Mouse (Mus musculus) limb, embryonic 13.5 days (tissue): Measurements from ENCODE around the gene Dnm2. TPM values are rescaled to one million over a fixed set of nuclear protein-coding genes. Genes with fewer than 3 reads are reported as not detected.

Source experiments
- ATAC-seq: fragments of 200-750 bp; cut with Nextera tagmentation; 2 replicates; pipeline ENCODE4 v1.8.0; 2017; ENCODE audit warnings: low read depth, moderate number of reproducible peaks, moderate TSS enrichment; ENCODE audit not compliant: low FRiP score
- H3K27ac ChIP-seq: fragments of 300-500 bp; sonication (generic); 2 replicates; pipeline ENCODE4 v1.5.1; 2015; ENCODE audit warnings: inconsistent platforms, mild to moderate bottlenecking, moderate library complexity
- H3K27me3 ChIP-seq: fragments of 300-500 bp; sonication (generic); 2 replicates; pipeline ENCODE4 v1.6.1; 2015; ENCODE audit warnings: mild to moderate bottlenecking, inconsistent platforms
- H3K36me3 ChIP-seq: fragments of 300-500 bp; sonication (generic); 2 replicates; pipeline ENCODE4 v1.6.1; 2015; ENCODE audit warnings: inconsistent platforms, mild to moderate bottlenecking, moderate library complexity
- H3K4me1 ChIP-seq: fragments of 300-500 bp; sonication (generic); 2 replicates; pipeline ENCODE4 v1.6.1; 2015; ENCODE audit warnings: inconsistent platforms
- H3K4me2 ChIP-seq: fragments of 300-500 bp; sonication (generic); replicated peaks from 2 replicates; pipeline ENCODE4 v1.6.1; 2015; ENCODE audit warnings: inconsistent platforms, mild to moderate bottlenecking, moderate library complexity
- H3K4me3 ChIP-seq: fragments of 300-500 bp; sonication (generic); 2 replicates; pipeline ENCODE4 v1.5.1; 2015; ENCODE audit warnings: moderate library complexity, mild to moderate bottlenecking, inconsistent platforms
- H3K9ac ChIP-seq: fragments of 300-500 bp; sonication (generic); 2 replicates; pipeline ENCODE4 v1.6.1; 2015; ENCODE audit warnings: mild to moderate bottlenecking, inconsistent platforms
- H3K9me3 ChIP-seq: fragments of 300-500 bp; sonication (generic); 2 replicates; pipeline ENCODE4 v1.6.1; 2016; ENCODE audit warnings: inconsistent platforms
- WGBS: fragments of 180-500 bp; shearing (Covaris S2); methylation state at CpG from one replicate; pipeline ENCODE4 v1.1.7; 2015; 5-methylcytosine and 5-hydroxymethylcytosine counted together
- polyA plus RNA-seq: library from polyadenylated mRNA; unstranded; fragments of >200 nt; fragmentation: Nextera tagmentation; extraction: Ambion mirVana; gene quantifications from 2 replicates; pipeline ENCODE4 v1.2.1, GENCODE M21; 2015

The Dnm2 gene
- polyA plus RNA-seq, 1 experiment from 2014 or later: 77.0 TPM

GRCm38 (mm10) chr9:21449710-21450109 is 25.0 kb downstream of the Dnm2 start:
- peaks cover 19% of the 10 kb centered on the region for H3K36me3 ChIP-seq
- ATAC-seq: no peak
- no peaks in the 10 kb centered on the region for H3K27me3 ChIP-seq
- H3K9me3 ChIP-seq: no peaks in the 10 kb centered on the region
- no peak overlapping the region for H3K4me2 ChIP-seq
- H3K4me3 ChIP-seq: no peak overlapping the region
- H3K27ac ChIP-seq: no peak overlapping the region
- 0 out of 2 replicates have a peak, but pooled peaks cover 7% of the 10 kb centered on the region for H3K4me1 ChIP-seq
- no peak overlapping the region for H3K9ac ChIP-seq
- 80% methylated on average over 2 of the region's 2 CpGs for WGBS

DNA sequence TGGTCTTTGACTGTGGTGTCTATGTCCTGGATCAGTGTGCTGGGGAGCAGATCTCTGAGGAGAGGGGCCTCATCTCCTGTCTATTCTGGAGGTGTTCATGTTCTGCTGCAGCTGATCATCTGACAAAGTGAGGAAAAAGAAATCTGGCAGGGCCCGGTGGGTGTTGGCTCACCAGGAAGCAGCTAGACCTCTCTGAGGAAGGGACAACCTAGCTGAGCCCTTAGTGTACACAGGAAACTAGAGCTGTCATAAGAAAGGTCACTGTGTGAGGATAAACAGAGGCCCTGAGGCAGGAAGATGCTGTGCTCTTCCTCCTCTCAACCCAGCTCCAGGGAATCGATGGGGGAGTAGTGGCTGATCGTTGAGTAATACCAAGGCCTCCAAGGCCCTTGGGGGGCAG is 25.6 kb downstream of the Dnm2 start:
- no peak overlapping the region for H3K27ac ChIP-seq
- H3K4me3 ChIP-seq: no peak overlapping the region
- ATAC-seq: no peak
- no peak overlapping the region for H3K9ac ChIP-seq
- no peaks in the 10 kb centered on the region for H3K27me3 ChIP-seq
- H3K4me2 ChIP-seq: no peak overlapping the region
- 90% methylated on average over 3 of the region's 3 CpGs for WGBS
- H3K4me1 ChIP-seq: 0 out of 2 replicates have a peak, but pooled peaks cover 7% of the 10 kb centered on the region
- peaks cover 13% of the 10 kb centered on the region for H3K36me3 ChIP-seq
- no peaks in the 10 kb centered on the region for H3K9me3 ChIP-seq

DNA sequence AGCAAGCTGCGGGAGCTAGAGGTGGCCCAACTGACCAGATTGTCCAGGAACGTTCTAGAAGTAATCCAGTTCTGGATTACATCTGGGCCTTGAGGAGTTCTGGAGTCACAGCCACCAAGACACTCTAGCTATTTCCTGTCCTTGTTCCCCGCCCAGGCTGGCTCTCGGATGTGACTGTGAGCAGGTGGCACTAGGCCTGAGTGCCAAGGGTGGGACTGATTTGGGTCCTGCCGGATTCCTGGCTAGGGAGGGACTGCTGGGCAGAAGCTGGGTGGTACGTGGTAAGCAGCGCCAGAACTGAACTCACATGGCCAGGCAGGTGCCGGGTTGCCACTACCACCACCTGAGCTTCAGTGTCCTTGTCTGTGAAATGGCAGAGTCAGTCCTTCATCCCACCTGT is 26.7 kb downstream of the Dnm2 start:
- Histone ChIP-seq H3K27ac (no peak overlapping the region), H3K9ac (no peak overlapping the region), H3K4me2 (no peak overlapping the region), H3K4me3 (no peak overlapping the region), H3K27me3 (no peaks in the 10 kb centered on the region), H3K4me1 (0 out of 2 replicates have a peak, but pooled peaks cover 7% of the 10 kb centered on the region), H3K9me3 (no peaks in the 10 kb centered on the region), H3K36me3 (peaks cover 10% of the 10 kb centered on the region)
- WGBS: 88% methylated on average over 8 of the region's 8 CpGs
- no peak for ATAC-seq

DNA sequence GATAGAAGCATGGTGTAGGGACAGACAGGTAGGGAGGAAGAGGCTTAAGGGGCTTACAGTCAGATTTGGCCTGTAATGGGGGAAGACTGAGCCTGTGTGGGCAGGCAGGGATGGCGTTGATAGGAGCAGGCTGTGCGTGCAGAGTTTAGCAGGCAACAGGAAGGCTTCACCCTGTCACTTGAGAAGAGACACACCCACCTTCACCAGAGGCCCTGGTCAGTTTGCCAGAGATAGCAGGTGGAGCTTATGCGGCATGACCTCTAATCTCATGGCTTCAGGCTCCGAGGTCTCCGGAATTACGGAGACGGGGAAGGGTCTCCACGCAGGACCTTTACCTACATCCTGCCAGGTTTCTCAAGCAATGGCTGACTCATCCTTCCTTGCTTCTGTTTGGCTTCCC is 27.2 kb downstream of the Dnm2 start:
- H3K4me2 ChIP-seq: no peak overlapping the region
- H3K27ac ChIP-seq: no peak overlapping the region

GRCm38 (mm10) chr9:21453003-21453402 is 28.3 kb downstream of the Dnm2 start:
- Histone ChIP-seq H3K4me1 (0 out of 2 replicates have a peak, but pooled peaks cover 7% of the 10 kb centered on the region), H3K4me2 (no peak overlapping the region), H3K9me3 (no peaks in the 10 kb centered on the region), H3K9ac (no peak overlapping the region), H3K36me3 (peaks cover 15% of the 10 kb centered on the region), H3K27ac (no peak overlapping the region), H3K4me3 (no peak overlapping the region), H3K27me3 (no peaks in the 10 kb centered on the region)
- no peak for ATAC-seq
- 89% methylated on average over 7 of the region's 7 CpGs for WGBS

More for the DNA sequence above, 27.2 kb downstream of the Dnm2 start:
- Histone ChIP-seq H3K4me3 (no peak overlapping the region), H3K27me3 (no peaks in the 10 kb centered on the region), H3K9ac (no peak overlapping the region), H3K4me1 (0 out of 2 replicates have a peak, but pooled peaks cover 7% of the 10 kb centered on the region), H3K36me3 (peaks cover 10% of the 10 kb centered on the region), H3K9me3 (no peaks in the 10 kb centered on the region)
- ATAC-seq: no peak
- WGBS: 72% methylated on average over 8 of the region's 8 CpGs

GRCm38 (mm10) chr9:21453459-21453858 is 28.8 kb downstream of the Dnm2 start:
- H3K36me3 ChIP-seq: peaks cover 18% of the 10 kb centered on the region
- 0 out of 2 replicates have a peak, but pooled peaks cover 7% of the 10 kb centered on the region for H3K4me1 ChIP-seq
- H3K4me2 ChIP-seq: no peak overlapping the region
- H3K9me3 ChIP-seq: no peaks in the 10 kb centered on the region
- no peak overlapping the region for H3K4me3 ChIP-seq
- H3K9ac ChIP-seq: no peak overlapping the region
- H3K27ac ChIP-seq: no peak overlapping the region
- no peaks in the 10 kb centered on the region for H3K27me3 ChIP-seq
- WGBS: 90% methylated on average over 2 of the region's 2 CpGs
- no peak for ATAC-seq

GRCm38 (mm10) chr9:21454556-21454955 is 29.8 kb downstream of the Dnm2 start:
- no peak overlapping the region for H3K4me2 ChIP-seq
- H3K9ac ChIP-seq: 0 out of 2 replicates have a peak overlapping the region, but pooled peaks have one; percentile 4
- WGBS: 77% methylated on average over 4 of the region's 4 CpGs
- H3K4me3 ChIP-seq: no peak overlapping the region
- no peaks in the 10 kb centered on the region for H3K27me3 ChIP-seq
- H3K9me3 ChIP-seq: no peaks in the 10 kb centered on the region
- no peak overlapping the region for H3K27ac ChIP-seq
- H3K36me3 ChIP-seq: peaks cover 23% of the 10 kb centered on the region
- 0 out of 2 replicates have a peak, but pooled peaks cover 7% of the 10 kb centered on the region for H3K4me1 ChIP-seq
- no peak for ATAC-seq

DNA sequence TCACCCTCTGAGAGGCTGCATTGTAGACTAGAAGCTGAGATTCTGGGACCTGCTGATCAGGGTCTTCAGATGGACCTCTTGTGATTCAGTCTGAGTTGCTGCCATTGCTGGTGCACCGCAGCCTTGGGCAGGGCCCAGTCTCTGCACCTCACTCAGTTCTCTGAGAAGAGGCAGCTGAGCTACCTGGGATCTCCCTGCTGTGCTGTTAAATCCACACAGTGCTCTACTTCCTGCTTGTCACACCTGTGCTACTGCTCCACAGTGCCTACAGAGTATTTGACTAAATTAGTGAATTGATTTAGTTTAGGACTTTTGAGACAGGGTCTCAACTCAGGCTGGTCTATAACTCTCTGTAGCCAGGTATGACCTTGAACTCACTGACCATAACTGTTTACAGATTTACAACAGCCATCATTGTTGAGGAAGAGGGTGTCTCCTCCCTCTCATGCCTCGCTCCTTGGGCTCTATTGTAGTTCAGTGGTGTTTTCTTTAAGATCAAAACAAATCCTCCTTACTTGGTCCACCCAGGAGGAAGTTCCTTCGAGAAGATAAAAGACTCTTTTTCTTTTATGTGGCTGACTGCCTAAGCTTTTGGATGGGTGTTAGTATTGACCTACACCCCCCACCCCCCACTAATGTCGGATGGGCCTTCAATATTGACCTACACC is 30.5 kb downstream of the Dnm2 start:
- Histone ChIP-seq H3K4me3 (no peak overlapping the region), H3K27ac (no peak overlapping the region), H3K4me1 (0 out of 2 replicates have a peak, but pooled peaks cover 7% of the 10 kb centered on the region), H3K4me2 (no peak overlapping the region), H3K36me3 (peaks cover 25% of the 10 kb centered on the region), H3K9me3 (no peaks in the 10 kb centered on the region), H3K9ac (0 out of 2 replicates have a peak overlapping the region, but pooled peaks have one; percentile 4), H3K27me3 (no peaks in the 10 kb centered on the region)
- 71% methylated on average over 4 of the region's 4 CpGs for WGBS
- ATAC-seq: no peak

DNA sequence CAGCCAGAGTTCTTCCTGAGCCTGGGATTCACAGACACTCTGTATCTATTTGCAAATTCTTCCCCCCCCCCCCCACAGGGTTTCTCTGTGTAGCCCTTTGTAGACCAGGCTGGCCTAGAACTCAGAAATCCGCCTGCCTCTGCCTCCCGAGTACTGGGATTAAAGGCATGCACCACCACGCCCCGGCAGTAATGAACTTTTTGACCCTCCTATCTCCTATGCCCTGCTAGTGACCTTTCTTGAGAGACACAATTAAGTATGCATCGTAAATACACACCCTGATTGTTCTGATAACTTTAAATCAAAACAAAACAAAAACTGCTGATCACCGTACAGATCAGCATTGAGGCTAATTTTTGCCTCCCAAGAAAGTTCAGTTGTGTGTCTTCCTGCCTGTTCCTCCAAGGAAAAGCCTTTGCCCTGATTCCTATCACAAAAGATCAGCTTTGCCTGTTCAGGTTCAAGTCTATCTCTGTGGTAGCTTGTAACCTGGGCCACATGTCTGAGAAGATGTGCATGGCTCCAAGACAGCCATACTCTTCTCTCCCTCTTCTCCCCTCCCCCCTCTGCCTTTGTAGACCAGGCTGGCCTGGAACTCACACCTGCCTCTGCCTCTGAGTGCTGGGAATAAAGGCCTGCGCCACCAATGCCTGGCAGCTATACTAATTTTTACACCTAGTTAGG is 31.7 kb downstream of the Dnm2 start:
- Histone ChIP-seq H3K36me3 (peaks cover 31% of the 10 kb centered on the region), H3K4me2 (no peak overlapping the region), H3K27me3 (no peaks in the 10 kb centered on the region), H3K4me3 (no peak overlapping the region), H3K27ac (no peak overlapping the region), H3K4me1 (0 out of 2 replicates have a peak, but pooled peaks cover 7% of the 10 kb centered on the region), H3K9me3 (no peaks in the 10 kb centered on the region), H3K9ac (no peak overlapping the region)
- ATAC-seq: no peak
- WGBS: 84% methylated on average over 7 of the region's 7 CpGs

- 85% methylated on average over 10 of the region's 10 CpGs for WGBS
- no peak for ATAC-seq
- Histone ChIP-seq H3K36me3 (peaks cover 37% of the 10 kb centered on the region), H3K9ac (no peak overlapping the region), H3K4me2 (no peak overlapping the region), H3K4me1 (no peaks in the 10 kb centered on the region), H3K27ac (no peak overlapping the region), H3K9me3 (no peaks in the 10 kb centered on the region), H3K4me3 (no peak overlapping the region), H3K27me3 (no peaks in the 10 kb centered on the region)
These were observed 32.4 kb downstream of the Dnm2 start for GRCm38 (mm10) chr9:21456930-21457634.

DNA sequence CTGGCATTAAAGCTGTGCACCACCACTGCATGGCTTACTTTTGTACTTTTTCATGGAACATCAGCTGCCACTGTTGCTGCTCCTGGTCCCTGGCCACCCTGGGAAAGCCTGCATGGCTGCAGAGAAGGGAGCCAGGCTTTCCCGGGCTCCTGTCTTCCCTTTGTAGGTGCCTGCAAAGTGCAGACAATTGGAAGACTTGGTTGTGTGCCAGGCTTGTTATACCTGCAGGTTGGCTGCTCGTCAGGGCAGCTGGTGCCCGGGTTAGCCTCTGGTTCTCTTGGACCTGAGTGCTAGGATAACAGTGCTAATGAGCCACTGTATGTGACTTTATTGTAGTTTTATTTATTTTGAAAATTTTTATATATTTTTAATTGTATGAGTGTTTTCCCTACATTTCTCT is 34.1 kb downstream of the Dnm2 start:
- ATAC-seq: no peak
- Histone ChIP-seq H3K9ac (no peak overlapping the region), H3K4me1 (no peaks in the 10 kb centered on the region), H3K27me3 (no peaks in the 10 kb centered on the region), H3K36me3 (peaks cover 44% of the 10 kb centered on the region), H3K9me3 (no peaks in the 10 kb centered on the region), H3K4me3 (no peak overlapping the region), H3K27ac (no peak overlapping the region), H3K4me2 (no peak overlapping the region)
- 91% methylated on average over 3 of the region's 3 CpGs for WGBS

DNA sequence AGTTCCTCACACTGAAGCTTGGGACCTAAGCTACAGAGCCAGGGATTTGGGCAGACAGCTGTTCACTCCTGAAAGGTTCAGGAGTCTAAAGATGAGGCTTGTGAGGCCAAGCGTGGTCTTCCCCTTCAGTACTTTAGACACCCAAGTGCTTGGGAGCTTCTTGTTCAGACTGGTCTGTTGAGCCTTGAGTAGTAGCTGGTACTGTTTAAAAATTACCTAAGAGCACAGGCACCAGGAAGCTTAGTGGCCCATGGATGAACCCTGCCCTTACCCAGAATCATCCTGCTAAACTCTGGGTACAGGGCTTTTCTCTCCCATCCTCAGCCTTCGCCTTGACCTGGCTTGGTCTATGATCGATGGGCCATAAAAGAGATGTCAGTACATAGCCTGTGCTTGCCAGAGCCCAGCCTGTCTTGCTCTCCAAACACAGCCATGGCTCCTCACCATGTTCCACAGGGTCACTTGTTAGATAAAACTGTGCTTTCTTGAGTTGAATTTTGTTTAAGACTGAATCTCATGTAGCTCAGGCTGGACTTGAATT is 35.8 kb downstream of the Dnm2 start:
- WGBS: 93% methylated on average over 3 of the region's 3 CpGs
- no peak overlapping the region for H3K27ac ChIP-seq
- no peak overlapping the region for H3K9ac ChIP-seq
- no peak overlapping the region for H3K4me3 ChIP-seq
- no peaks in the 10 kb centered on the region for H3K4me1 ChIP-seq
- no peak overlapping the region for H3K4me2 ChIP-seq
- H3K9me3 ChIP-seq: no peaks in the 10 kb centered on the region
- peaks cover 52% of the 10 kb centered on the region for H3K36me3 ChIP-seq
- no peaks in the 10 kb centered on the region for H3K27me3 ChIP-seq
- no peak for ATAC-seq
